Mouse (Mus musculus) heart, embryonic 11.5 days (tissue): ENCODE measurements at regions not wholly inside any gene's neighbourhood (a gene's known extent, or its start where the extent isn't known, plus 50 kb on each side); places are given as distances from the start of the nearest gene placed in this dataset.

Experiments used
- ATAC-seq: fragments of 200-750 bp; cut with Nextera tagmentation; replicated peaks from 2 replicates; pipeline ENCODE4 v1.8.0; 2017; ENCODE audit warnings: moderate library complexity; ENCODE audit not compliant: insufficient number of reproducible peaks, low FRiP score, low TSS enrichment
- H3K27ac ChIP-seq: fragments of 300-500 bp; sonication (generic); 2 replicates; pipeline ENCODE4 v1.5.1; 2014; ENCODE audit warnings: mild to moderate bottlenecking, low read depth, low read length
- H3K27me3 ChIP-seq: fragments of 300-500 bp; sonication (generic); 2 replicates; pipeline ENCODE4 v1.6.1; 2014; ENCODE audit warnings: mild to moderate bottlenecking, low read length, mixed read lengths; ENCODE audit not compliant: control insufficient read depth, insufficient read depth
- H3K36me3 ChIP-seq: fragments of 300-500 bp; sonication (generic); 2 replicates; pipeline ENCODE4 v1.6.1; 2014; ENCODE audit warnings: mild to moderate bottlenecking, low read length, moderate library complexity, mixed read lengths; ENCODE audit not compliant: control insufficient read depth, insufficient read depth
- H3K4me1 ChIP-seq: fragments of 300-500 bp; sonication (generic); 2 replicates; pipeline ENCODE4 v1.6.1; 2014; ENCODE audit warnings: low read length; ENCODE audit not compliant: control insufficient read depth, insufficient read depth
- H3K4me2 ChIP-seq: fragments of 300-500 bp; sonication (generic); 2 replicates; pipeline ENCODE4 v1.6.1; 2014; ENCODE audit warnings: mild to moderate bottlenecking, moderate library complexity
- H3K4me3 ChIP-seq: fragments of 300-500 bp; sonication (generic); 2 replicates; pipeline ENCODE4 v1.5.1; 2014; ENCODE audit warnings: low read depth, low read length
- H3K9ac ChIP-seq: fragments of 300-500 bp; sonication (generic); 2 replicates; pipeline ENCODE4 v1.6.1; 2014; ENCODE audit warnings: mild to moderate bottlenecking, low read depth, low read length, moderate library complexity
- H3K9me3 ChIP-seq: fragments of 300-500 bp; sonication (generic); replicated peaks from 2 replicates; pipeline ENCODE4 v1.6.1; 2016; ENCODE audit warnings: low read length; ENCODE audit not compliant: control insufficient read depth
- WGBS: fragments of 180-500 bp; shearing (Covaris S2); extraction: QIAGEN DNeasy Blood & Tissue Kit; methylation state at CpG from one replicate; pipeline ENCODE4 v1.1.7; 2014; ENCODE audit not compliant: insufficient replicate concordance; 5-methylcytosine and 5-hydroxymethylcytosine counted together

- no peak for ATAC-seq
- H3K9me3 ChIP-seq = no peaks in the 10 kb centered on the region
- no peak overlapping the region for H3K9ac ChIP-seq
- H3K27me3 ChIP-seq = no peaks in the 10 kb centered on the region
- no peak overlapping the region for H3K27ac ChIP-seq
- H3K4me2 ChIP-seq = no peak overlapping the region
- 43% methylated on average over 7 of the region's 7 CpGs for WGBS
- no peak overlapping the region for H3K4me3 ChIP-seq
- H3K4me1 ChIP-seq = no peaks in the 10 kb centered on the region
- no peaks in the 10 kb centered on the region for H3K36me3 ChIP-seq
Observed at GRCm38 (mm10) chr7:128834894-128835293, 90.2 kb downstream of the Sec23ip start.

- Histone ChIP-seq H3K27me3 (no peaks in the 10 kb centered on the region), H3K36me3 (no peaks in the 10 kb centered on the region), H3K27ac (no peak overlapping the region), H3K4me3 (no peak overlapping the region), H3K9me3 (no peaks in the 10 kb centered on the region), H3K4me1 (no peaks in the 10 kb centered on the region), H3K9ac (no peak overlapping the region), H3K4me2 (no peak overlapping the region)
- ATAC-seq = no peak
- 68% methylated on average over 6 of the region's 6 CpGs for WGBS
Observed at GRCm38 (mm10) chr7:128836435-128836834, 91.7 kb downstream of the Sec23ip start.

- 89% methylated on average over 10 of the region's 10 CpGs for WGBS
Observed at GRCm38 (mm10) chr7:128842561-128842960, 97.8 kb downstream of the Sec23ip start.

GRCm38 (mm10) chr7:128843576-128843975, 98.8 kb downstream of the Sec23ip start:
- WGBS = 85% methylated on average over 9 of the region's 9 CpGs

More at GRCm38 (mm10) chr7:128842561-128842960, 97.8 kb downstream of the Sec23ip start:
- Histone ChIP-seq H3K4me2 (no peak overlapping the region), H3K27ac (no peak overlapping the region), H3K4me3 (no peak overlapping the region), H3K4me1 (no peaks in the 10 kb centered on the region), H3K27me3 (no peaks in the 10 kb centered on the region), H3K9ac (no peak overlapping the region), H3K36me3 (no peaks in the 10 kb centered on the region), H3K9me3 (no peaks in the 10 kb centered on the region)
- ATAC-seq = no peak

GRCm38 (mm10) chr7:128849261-128849660, 104.5 kb downstream of the Sec23ip start:
- H3K9me3 ChIP-seq = no peaks in the 10 kb centered on the region
- H3K4me1 ChIP-seq = 0 out of 2 replicates have a peak, but pooled peaks cover 3% of the 10 kb centered on the region
- no peak overlapping the region for H3K27ac ChIP-seq
- H3K9ac ChIP-seq = no peak overlapping the region
- H3K36me3 ChIP-seq = no peaks in the 10 kb centered on the region
- no peak for ATAC-seq
- 43% methylated on average over 3 of the region's 3 CpGs for WGBS
- no peaks in the 10 kb centered on the region for H3K27me3 ChIP-seq
- H3K4me3 ChIP-seq = no peak overlapping the region
- H3K4me2 ChIP-seq = no peak overlapping the region

More at GRCm38 (mm10) chr7:128843576-128843975, 98.8 kb downstream of the Sec23ip start:
- Histone ChIP-seq H3K9me3 (no peaks in the 10 kb centered on the region), H3K4me2 (no peak overlapping the region), H3K4me1 (no peaks in the 10 kb centered on the region), H3K9ac (no peak overlapping the region), H3K36me3 (no peaks in the 10 kb centered on the region), H3K27ac (no peak overlapping the region), H3K27me3 (no peaks in the 10 kb centered on the region), H3K4me3 (no peak overlapping the region)
- no peak for ATAC-seq

GRCm38 (mm10) chr7:128854193-128854592, 109.5 kb downstream of the Sec23ip start:
- Histone ChIP-seq H3K4me1 (peaks cover 4% of the 10 kb centered on the region; the same call in 1 of the 2 replicates), H3K27ac (no peak overlapping the region), H3K27me3 (no peaks in the 10 kb centered on the region), H3K4me3 (no peak overlapping the region), H3K9ac (no peak overlapping the region), H3K36me3 (no peaks in the 10 kb centered on the region), H3K4me2 (peak overlapping the region; percentile 58), H3K9me3 (no peaks in the 10 kb centered on the region)
- WGBS = 50% methylated on average over 4 of the region's 4 CpGs
- no peak for ATAC-seq

- peak; percentile 59; the same call in 1 of the 2 replicates for ATAC-seq
- WGBS = 15% methylated on average over 18 of the region's 18 CpGs
- Histone ChIP-seq H3K9me3 (no peaks in the 10 kb centered on the region), H3K27me3 (no peaks in the 10 kb centered on the region), H3K36me3 (no peaks in the 10 kb centered on the region), H3K4me1 (peaks cover 4% of the 10 kb centered on the region; the same call in 1 of the 2 replicates), H3K4me3 (no peak overlapping the region), H3K27ac (0 out of 2 replicates have a peak overlapping the region, but pooled peaks have one; percentile 3), H3K4me2 (peak overlapping the region; percentile 58), H3K9ac (0 out of 2 replicates have a peak overlapping the region, but pooled peaks have one; percentile 44)
Observed at GRCm38 (mm10) chr7:128854690-128855343, 110.1 kb downstream of the Sec23ip start.

- no peak overlapping the region for H3K9ac ChIP-seq
- no peak overlapping the region for H3K4me2 ChIP-seq
- no peaks in the 10 kb centered on the region for H3K9me3 ChIP-seq
- WGBS = 5% methylated on average over 3 of the region's 3 CpGs
- no peak overlapping the region for H3K27ac ChIP-seq
- H3K27me3 ChIP-seq = no peaks in the 10 kb centered on the region
- no peaks in the 10 kb centered on the region for H3K4me1 ChIP-seq
- no peak for ATAC-seq
- no peak overlapping the region for H3K4me3 ChIP-seq
- H3K36me3 ChIP-seq = no peaks in the 10 kb centered on the region
Observed at GRCm38 (mm10) chr7:128860141-128860540, 115.4 kb downstream of the Sec23ip start.

GRCm38 (mm10) chr7:128860709-128861108, 116.0 kb downstream of the Sec23ip start:
- no peaks in the 10 kb centered on the region for H3K36me3 ChIP-seq
- no peaks in the 10 kb centered on the region for H3K27me3 ChIP-seq
- no peaks in the 10 kb centered on the region for H3K9me3 ChIP-seq
- no peaks in the 10 kb centered on the region for H3K4me1 ChIP-seq
- ATAC-seq = no peak
- H3K27ac ChIP-seq = no peak overlapping the region
- H3K4me3 ChIP-seq = no peak overlapping the region
- H3K9ac ChIP-seq = no peak overlapping the region
- no peak overlapping the region for H3K4me2 ChIP-seq
- 77% methylated on average over 4 of the region's 4 CpGs for WGBS
